Mouse (Mus musculus) neural tube, embryonic 13.5 days (tissue): ENCODE measurements around the gene Ndufs3. TPM values are rescaled to one million over a fixed set of nuclear protein-coding genes. Genes with fewer than 3 reads are reported as not detected.
A peak's percentile ranks its signal among the peaks of the same experiment; 100 is the strongest.

Experiments
- ATAC-seq: fragments of 200-750 bp; cut with Nextera tagmentation; 2 replicates; pipeline ENCODE4 v1.8.0; 2017; ENCODE audit warnings: low read depth, mild to moderate bottlenecking, moderate TSS enrichment, moderate library complexity
- H3K27ac ChIP-seq: fragments of 300-500 bp; sonication (generic); replicated peaks from 2 replicates; pipeline ENCODE4 v1.5.1; 2015; ENCODE audit warnings: moderate library complexity, mild to moderate bottlenecking, inconsistent platforms
- H3K27me3 ChIP-seq: fragments of 300-500 bp; sonication (generic); 2 replicates; pipeline ENCODE4 v1.6.1; 2015; ENCODE audit warnings: mild to moderate bottlenecking, inconsistent platforms
- H3K36me3 ChIP-seq: fragments of 300-500 bp; sonication (generic); 2 replicates; pipeline ENCODE4 v1.6.1; 2015; ENCODE audit warnings: mild to moderate bottlenecking, inconsistent platforms
- H3K4me1 ChIP-seq: fragments of 300-500 bp; sonication (generic); replicated peaks from 2 replicates; pipeline ENCODE4 v1.6.1; 2015; ENCODE audit warnings: inconsistent platforms
- H3K4me2 ChIP-seq: fragments of 300-500 bp; sonication (generic); 2 replicates; pipeline ENCODE4 v1.6.1; 2015; ENCODE audit warnings: inconsistent platforms, mild to moderate bottlenecking, moderate library complexity
- H3K4me3 ChIP-seq: fragments of 300-500 bp; sonication (generic); 2 replicates; pipeline ENCODE4 v1.5.1; 2015; ENCODE audit warnings: mild to moderate bottlenecking, inconsistent platforms
- H3K9ac ChIP-seq: fragments of 300-500 bp; sonication (generic); 2 replicates; pipeline ENCODE4 v1.6.1; 2015; ENCODE audit warnings: moderate library complexity, mild to moderate bottlenecking, inconsistent platforms
- H3K9me3 ChIP-seq: fragments of 300-500 bp; sonication (generic); 2 replicates; pipeline ENCODE4 v1.6.1; 2016; ENCODE audit warnings: inconsistent platforms
- WGBS: fragments of 180-500 bp; shearing (Covaris S2); methylation state at CpG from one replicate; pipeline ENCODE4 v1.1.7; 2015; 5-methylcytosine and 5-hydroxymethylcytosine counted together
- polyA plus RNA-seq: library from polyadenylated mRNA; unstranded; fragments of >200 nt; fragmentation: Nextera tagmentation; extraction: Ambion mirVana; gene quantifications from 2 replicates; pipeline ENCODE4 v1.2.1, GENCODE M21; 2015

Ndufs3 gene
- polyA plus RNA-seq, 1 experiment from 2014 or later: 211 TPM

DNA sequence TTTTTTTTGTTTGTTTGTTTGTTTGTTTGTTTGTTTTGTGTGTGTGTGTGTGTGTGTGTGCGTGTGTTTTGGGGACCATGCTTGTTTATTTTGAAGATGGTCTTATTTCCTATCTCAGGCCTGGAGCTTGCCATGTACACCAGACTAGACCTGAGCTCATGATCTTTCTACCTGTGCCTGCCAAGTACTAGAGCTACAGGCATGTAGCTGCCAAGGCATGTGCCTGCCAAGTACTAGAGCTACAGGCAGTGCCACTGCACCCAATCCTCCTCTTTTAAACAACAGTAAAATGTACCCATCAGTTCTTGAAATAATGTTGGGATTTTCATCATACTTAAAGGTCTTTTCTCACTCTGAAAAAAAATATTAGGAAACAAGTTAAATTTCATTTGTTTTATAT, 30.6 kb downstream of the Ndufs3 start:
- H3K36me3 ChIP-seq: peaks cover 1% of the 10 kb centered on the region; the same call in 1 of the 2 replicates
- no peak overlapping the region for H3K4me3 ChIP-seq
- H3K9ac ChIP-seq: no peak overlapping the region
- H3K4me2 ChIP-seq: no peak overlapping the region
- no peak overlapping the region for H3K27ac ChIP-seq
- 92% methylated on average over 1 of the region's 1 CpGs for WGBS
- H3K27me3 ChIP-seq: no peaks in the 10 kb centered on the region
- peaks cover 13% of the 10 kb centered on the region; the same call in 1 of the 2 replicates for H3K4me1 ChIP-seq
- ATAC-seq: no peak
- H3K9me3 ChIP-seq: no peaks in the 10 kb centered on the region

- H3K4me3 ChIP-seq: no peak overlapping the region
- peaks cover 13% of the 10 kb centered on the region; the same call in 1 of the 2 replicates for H3K4me1 ChIP-seq
- ATAC-seq: no peak
- H3K27ac ChIP-seq: no peak overlapping the region
- H3K36me3 ChIP-seq: peaks cover 18% of the 10 kb centered on the region
- H3K27me3 ChIP-seq: no peaks in the 10 kb centered on the region
- 63% methylated on average over 8 of the region's 8 CpGs for WGBS
- H3K4me2 ChIP-seq: no peak overlapping the region
- H3K9me3 ChIP-seq: no peaks in the 10 kb centered on the region
- no peak overlapping the region for H3K9ac ChIP-seq
These were observed 33.3 kb downstream of the Ndufs3 start for GRCm38 (mm10) chr2:90871180-90871961.

- no peak overlapping the region for H3K4me2 ChIP-seq
- H3K4me3 ChIP-seq: no peak overlapping the region
- 0 out of 2 replicates have a peak, but pooled peaks have one; percentile 13 for ATAC-seq
- peaks cover 29% of the 10 kb centered on the region for H3K36me3 ChIP-seq
- H3K9ac ChIP-seq: 0 out of 2 replicates have a peak overlapping the region, but pooled peaks have one; percentile 22
- H3K4me1 ChIP-seq: peaks cover 13% of the 10 kb centered on the region; the same call in 1 of the 2 replicates
- 44% methylated on average over 4 of the region's 4 CpGs for WGBS
- no peaks in the 10 kb centered on the region for H3K9me3 ChIP-seq
- no peak overlapping the region for H3K27ac ChIP-seq
- no peaks in the 10 kb centered on the region for H3K27me3 ChIP-seq
These were observed 34.5 kb downstream of the Ndufs3 start for GRCm38 (mm10) chr2:90870136-90870601.

GRCm38 (mm10) chr2:90866524-90866923, 38.1 kb downstream of the Ndufs3 start:
- Histone ChIP-seq H3K4me3 (no peak overlapping the region), H3K4me1 (peaks cover 3% of the 10 kb centered on the region; the same call in 1 of the 2 replicates), H3K4me2 (no peak overlapping the region), H3K9ac (no peak overlapping the region), H3K36me3 (peaks cover 62% of the 10 kb centered on the region), H3K27ac (no peak overlapping the region), H3K27me3 (no peaks in the 10 kb centered on the region), H3K9me3 (no peaks in the 10 kb centered on the region)
- WGBS: 29% methylated on average over 3 of the region's 3 CpGs
- ATAC-seq: peak; percentile 84

DNA sequence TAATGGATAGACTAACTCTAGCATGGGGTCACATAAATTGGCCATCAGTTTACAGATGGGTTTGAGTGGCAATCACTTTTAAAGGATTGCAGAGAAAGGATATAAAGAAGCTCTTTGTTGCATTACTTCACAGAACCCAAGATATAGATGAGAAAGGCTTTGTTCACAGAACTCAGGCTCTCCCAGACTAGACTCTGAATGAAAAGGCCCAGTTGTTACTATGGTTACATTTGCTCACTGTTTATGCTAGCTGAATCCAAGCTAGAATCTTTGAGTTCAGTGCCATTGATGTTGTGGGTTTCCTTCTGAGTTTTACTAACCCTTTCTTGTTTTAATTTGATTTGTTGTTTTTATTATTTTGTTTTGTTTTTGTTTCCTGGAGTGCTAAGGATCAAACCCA, 40.4 kb downstream of the Ndufs3 start:
- peak overlapping the region; percentile 59; the same call in 1 of the 2 replicates for H3K27ac ChIP-seq
- peaks cover 83% of the 10 kb centered on the region for H3K36me3 ChIP-seq
- H3K9me3 ChIP-seq: no peaks in the 10 kb centered on the region
- H3K4me1 ChIP-seq: no peaks in the 10 kb centered on the region
- H3K27me3 ChIP-seq: no peaks in the 10 kb centered on the region
- H3K4me3 ChIP-seq: no peak overlapping the region
- no peak overlapping the region for H3K4me2 ChIP-seq
- no peak overlapping the region for H3K9ac ChIP-seq
- ATAC-seq: no peak

GRCm38 (mm10) chr2:90861486-90861885, 43.1 kb downstream of the Ndufs3 start:
- WGBS: 90% methylated on average over 2 of the region's 2 CpGs
- Histone ChIP-seq H3K9me3 (no peaks in the 10 kb centered on the region), H3K4me1 (no peaks in the 10 kb centered on the region), H3K27me3 (no peaks in the 10 kb centered on the region), H3K4me2 (no peak overlapping the region), H3K27ac (no peak overlapping the region), H3K9ac (no peak overlapping the region), H3K36me3 (peaks cover 86% of the 10 kb centered on the region), H3K4me3 (no peak overlapping the region)
- no peak for ATAC-seq

GRCm38 (mm10) chr2:90850401-90850800, 54.2 kb downstream of the Ndufs3 start:
- Histone ChIP-seq H3K9me3 (no peaks in the 10 kb centered on the region), H3K4me1 (peaks cover 34% of the 10 kb centered on the region), H3K4me2 (no peak overlapping the region), H3K4me3 (no peak overlapping the region), H3K27ac (no peak overlapping the region), H3K27me3 (no peaks in the 10 kb centered on the region), H3K9ac (no peak overlapping the region), H3K36me3 (peaks cover 51% of the 10 kb centered on the region)
- ATAC-seq: no peak
- WGBS: 100% methylated on average over 1 of the region's 1 CpGs

DNA sequence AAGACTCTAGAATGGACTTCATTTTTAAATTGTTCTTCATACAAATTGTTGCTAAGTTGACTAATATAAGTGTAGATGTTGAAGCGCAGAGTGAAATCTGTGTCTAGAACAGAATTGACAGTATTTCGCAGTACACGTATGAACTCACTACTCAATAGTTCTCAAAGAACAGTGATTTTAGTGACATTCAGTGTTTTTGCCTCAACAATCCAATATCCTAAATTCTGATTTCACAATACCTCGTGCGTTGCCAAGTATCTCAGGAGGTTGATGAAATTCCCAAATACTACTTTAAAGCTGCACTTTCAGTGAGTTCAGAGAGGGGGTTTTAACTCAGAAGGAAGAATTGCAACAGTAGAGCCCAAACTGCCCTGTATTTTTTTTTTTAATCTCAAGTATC, 56.3 kb downstream of the Ndufs3 start:
- peaks cover 34% of the 10 kb centered on the region for H3K4me1 ChIP-seq
- WGBS: 91% methylated on average over 5 of the region's 5 CpGs
- H3K9me3 ChIP-seq: no peaks in the 10 kb centered on the region
- ATAC-seq: no peak
- H3K36me3 ChIP-seq: peaks cover 33% of the 10 kb centered on the region
- H3K27ac ChIP-seq: peak overlapping the region; percentile 93
- H3K4me2 ChIP-seq: peak overlapping the region; percentile 60
- H3K4me3 ChIP-seq: peak overlapping the region; percentile 81
- H3K9ac ChIP-seq: peak overlapping the region; percentile 85
- no peaks in the 10 kb centered on the region for H3K27me3 ChIP-seq

DNA sequence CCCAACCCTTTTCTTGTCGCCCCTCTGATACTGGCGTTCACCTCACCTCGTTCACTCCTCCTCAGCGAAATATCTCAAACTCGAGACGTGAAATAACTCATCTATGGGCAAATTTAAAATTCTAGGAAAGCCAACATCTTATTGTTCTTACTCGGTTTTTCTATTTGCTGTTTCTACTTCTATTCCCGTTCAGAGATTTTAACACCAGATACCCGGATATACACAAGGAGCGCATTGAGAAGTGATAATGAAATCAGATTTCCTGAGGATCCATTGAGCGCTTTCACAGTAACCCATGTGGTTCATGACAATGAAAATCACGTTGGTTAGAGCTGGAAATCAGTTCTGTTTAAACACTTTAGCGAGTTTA, 57.0 kb downstream of the Ndufs3 start:
- Histone ChIP-seq H3K36me3 (peaks cover 26% of the 10 kb centered on the region), H3K9me3 (no peaks in the 10 kb centered on the region), H3K27ac (peak overlapping the region; percentile 93), H3K4me2 (peak overlapping the region; percentile 60), H3K9ac (peak overlapping the region; percentile 85), H3K27me3 (no peaks in the 10 kb centered on the region), H3K4me3 (peak overlapping the region; percentile 81), H3K4me1 (peaks cover 34% of the 10 kb centered on the region)
- WGBS: under 1% methylated on average over 13 of the region's 13 CpGs
- no peak for ATAC-seq

DNA sequence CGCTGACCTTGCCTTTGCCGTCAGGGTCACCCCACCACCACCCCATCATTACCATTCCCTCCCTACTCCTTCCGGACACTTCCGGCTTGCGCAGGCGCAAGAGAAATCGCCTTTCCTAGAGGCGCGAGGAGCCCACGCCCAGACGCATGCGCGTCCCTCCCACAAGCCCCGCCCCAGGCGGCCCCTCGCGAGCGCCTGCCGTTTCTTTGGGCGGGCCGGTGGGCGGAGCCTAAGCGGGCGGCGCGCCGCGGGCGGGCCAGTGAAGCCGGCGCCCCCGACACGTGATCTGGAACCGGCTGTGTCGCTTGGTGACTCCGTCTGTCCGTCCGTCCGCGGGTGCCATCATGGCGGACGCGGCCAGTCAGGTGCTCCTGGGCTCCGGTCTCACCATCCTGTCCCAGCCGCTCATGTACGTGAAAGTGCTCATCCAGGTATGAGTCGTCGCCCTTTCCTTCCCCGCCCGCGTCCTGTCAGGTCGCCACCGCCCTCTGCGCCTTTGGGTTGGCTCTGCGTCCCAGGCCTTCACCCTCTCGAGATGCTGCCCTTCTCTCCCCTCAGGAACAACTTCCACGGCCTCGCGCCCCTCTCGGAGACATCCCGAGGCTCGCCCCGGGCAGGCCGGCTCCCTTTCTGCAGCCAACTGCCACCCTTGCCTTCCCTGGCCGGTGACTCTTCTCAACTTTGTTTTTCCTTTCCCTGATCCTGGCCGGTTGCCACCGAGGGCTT, 57.5 kb downstream of the Ndufs3 start, which contains the start of gene Mtch2:
Gene Mtch2, plus strand, starts transcription at position 201 of the 726 bp plus-strand sequence.
- Histone ChIP-seq H3K36me3 (peaks cover 21% of the 10 kb centered on the region), H3K27ac (peak within 1 kb of the TSS; percentile 93), H3K9me3 (no peaks in the 10 kb centered on the region), H3K4me1 (peaks cover 34% of the 10 kb centered on the region), H3K27me3 (no peaks in the 10 kb centered on the region), H3K4me2 (peak within 1 kb of the TSS; percentile 60), H3K4me3 (peak within 1 kb of the TSS; percentile 81), H3K9ac (peak within 1 kb of the TSS; percentile 85)
- peak; percentile 97 for ATAC-seq
- under 1% methylated on average over 67 of the region's 67 CpGs for WGBS

DNA sequence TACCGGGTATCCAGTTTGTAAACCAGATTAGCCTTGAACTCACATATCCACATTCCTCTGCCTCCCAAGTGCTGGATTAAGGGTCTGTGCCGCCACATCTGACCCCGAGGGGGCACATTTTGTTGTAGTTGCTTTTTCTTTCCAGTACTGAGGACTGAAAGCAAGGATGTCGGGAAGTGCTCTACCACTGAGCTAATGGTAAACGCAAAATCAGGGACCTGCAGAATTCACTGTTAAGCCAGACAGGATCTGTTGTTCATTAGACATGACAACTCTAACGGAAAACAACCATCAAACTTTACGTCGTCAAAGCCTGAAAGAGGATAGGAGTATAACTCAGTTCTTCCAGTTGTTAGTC, 58.1 kb downstream of the Ndufs3 start:
- H3K4me2 ChIP-seq: peak overlapping the region; percentile 60
- H3K36me3 ChIP-seq: peaks cover 15% of the 10 kb centered on the region
- peak overlapping the region; percentile 85 for H3K9ac ChIP-seq
- H3K27me3 ChIP-seq: no peaks in the 10 kb centered on the region
- H3K27ac ChIP-seq: peak overlapping the region; percentile 93
- H3K9me3 ChIP-seq: no peaks in the 10 kb centered on the region
- H3K4me1 ChIP-seq: peaks cover 34% of the 10 kb centered on the region
- ATAC-seq: peak; percentile 62
- 4% methylated on average over 8 of the region's 8 CpGs for WGBS
- H3K4me3 ChIP-seq: peak overlapping the region; percentile 81

DNA sequence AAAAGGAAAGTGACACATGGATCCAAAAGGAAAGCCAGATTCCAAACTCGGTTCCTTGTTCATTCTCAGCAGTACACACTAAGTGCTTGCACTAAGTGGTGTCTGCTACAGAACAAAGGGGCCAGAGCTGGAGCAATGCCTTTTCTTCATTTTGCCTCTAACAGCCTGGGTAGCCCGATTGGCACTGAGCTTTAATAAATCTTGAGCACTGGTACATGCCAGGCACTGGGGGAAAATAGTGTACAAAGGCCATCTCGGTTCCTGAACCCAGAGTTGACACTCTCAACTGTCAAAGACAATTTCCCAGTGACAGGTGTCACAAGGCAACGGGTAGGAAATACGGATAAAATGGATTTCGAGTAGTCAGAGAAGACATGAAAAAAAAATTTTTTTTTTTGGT, 58.5 kb downstream of the Ndufs3 start:
- H3K4me1 ChIP-seq: peaks cover 34% of the 10 kb centered on the region
- ATAC-seq: no peak
- peaks cover 11% of the 10 kb centered on the region for H3K36me3 ChIP-seq
- peak overlapping the region; percentile 93 for H3K27ac ChIP-seq
- H3K4me3 ChIP-seq: peak overlapping the region; percentile 81
- H3K9ac ChIP-seq: peak overlapping the region; percentile 85
- no peaks in the 10 kb centered on the region for H3K27me3 ChIP-seq
- no peaks in the 10 kb centered on the region for H3K9me3 ChIP-seq
- peak overlapping the region; percentile 60 for H3K4me2 ChIP-seq
- WGBS: 46% methylated on average over 6 of the region's 6 CpGs
